Mouse (Mus musculus) testis, postnatal 14 days (tissue): ENCODE data around the gene March6.
A peak's percentile ranks its signal among the peaks of the same experiment; 100 is the strongest.

Experiments
- DNase-seq: peaks from one replicate; pipeline ENCODE4 v3.0.0; 2021; ENCODE audit warnings: low spot score

Gene March6

DNA sequence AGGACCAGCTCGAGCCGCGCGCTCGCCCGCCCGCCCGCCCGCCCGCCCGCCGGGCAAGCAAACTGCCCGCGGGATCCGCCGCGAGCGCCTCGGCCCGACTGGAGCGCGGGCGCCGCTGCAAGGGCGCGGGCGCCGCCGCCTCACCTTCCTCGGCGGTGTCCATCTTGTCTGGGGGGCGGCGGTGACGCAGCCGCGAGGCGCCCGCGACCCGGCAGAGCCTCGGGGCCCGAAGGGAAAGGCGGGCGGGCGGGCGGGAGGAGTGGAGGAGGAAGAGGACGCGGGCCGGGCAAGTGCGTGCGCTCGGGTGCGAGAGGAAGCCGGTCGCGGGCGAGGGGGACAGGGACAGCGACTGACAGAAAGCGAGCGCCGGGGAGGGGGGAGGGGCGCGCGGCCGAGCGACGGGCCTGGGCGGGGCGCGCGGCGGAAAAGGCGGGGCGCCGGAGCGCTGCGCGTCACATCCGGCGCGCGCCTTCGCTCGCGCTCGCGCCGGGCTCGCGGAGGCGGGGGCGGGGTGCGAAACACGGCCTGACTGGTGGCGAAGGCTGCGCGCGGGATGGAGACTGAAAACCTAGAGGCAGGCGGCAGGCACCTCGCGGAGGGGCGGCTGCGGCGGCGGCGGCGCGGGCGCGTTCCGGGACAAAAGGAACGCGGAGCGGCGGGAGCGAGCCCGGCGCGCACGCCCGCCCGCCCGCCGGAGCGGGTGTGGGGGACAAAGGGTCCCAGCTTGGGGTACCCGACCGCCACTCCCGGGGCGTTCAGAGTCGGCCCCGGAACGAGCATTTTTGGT, at the start of gene March6:
Gene March6, minus strand, starts transcription at position 395 of the 787 bp plus-strand sequence.
- DNase-seq: peak; percentile 87

DNA sequence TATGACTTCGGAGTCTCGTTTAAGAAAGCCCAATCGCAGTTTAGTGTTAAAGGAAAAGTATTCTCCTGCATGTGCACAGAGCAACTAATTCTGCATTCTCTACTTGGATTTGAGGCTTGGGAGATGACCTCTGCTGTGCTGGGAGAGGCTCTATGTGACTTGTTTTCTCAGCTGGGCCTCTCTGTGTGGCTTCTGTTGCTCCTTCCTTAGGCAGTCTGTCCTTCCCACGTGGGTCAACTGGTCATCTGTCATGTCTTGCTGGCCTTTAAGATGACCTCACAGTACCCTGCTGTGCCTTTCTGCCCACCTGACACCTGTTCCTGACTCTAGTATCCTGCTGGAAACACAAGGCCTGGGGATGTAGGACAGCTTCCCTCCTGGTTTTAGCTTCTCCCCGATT, 45.2 kb upstream of the March6 start:
- DNase-seq: no peak

- no peak for DNase-seq
Observed at GRCm38 (mm10) chr15:31573692-31574091, 42.8 kb upstream of the March6 start.

DNA sequence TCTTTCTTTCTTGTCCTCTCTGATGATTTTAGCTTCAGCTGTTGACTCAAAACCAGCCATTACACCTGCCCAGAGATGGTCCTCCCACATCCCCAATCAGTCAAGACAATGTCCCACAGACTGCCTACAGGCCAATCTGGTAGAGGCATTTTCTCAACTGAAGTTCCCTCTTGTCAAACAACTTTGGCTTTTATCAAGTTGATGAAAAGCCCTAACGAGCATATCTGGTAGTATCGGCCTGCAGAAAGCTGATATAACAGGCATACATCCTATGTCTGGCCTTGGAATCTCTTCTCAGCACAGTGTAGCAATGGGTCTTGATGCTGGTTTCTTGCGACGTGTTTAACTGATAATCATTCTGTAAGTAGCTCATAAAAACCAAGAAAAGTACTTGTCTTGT, 42.4 kb upstream of the March6 start:
- no peak for DNase-seq

DNA sequence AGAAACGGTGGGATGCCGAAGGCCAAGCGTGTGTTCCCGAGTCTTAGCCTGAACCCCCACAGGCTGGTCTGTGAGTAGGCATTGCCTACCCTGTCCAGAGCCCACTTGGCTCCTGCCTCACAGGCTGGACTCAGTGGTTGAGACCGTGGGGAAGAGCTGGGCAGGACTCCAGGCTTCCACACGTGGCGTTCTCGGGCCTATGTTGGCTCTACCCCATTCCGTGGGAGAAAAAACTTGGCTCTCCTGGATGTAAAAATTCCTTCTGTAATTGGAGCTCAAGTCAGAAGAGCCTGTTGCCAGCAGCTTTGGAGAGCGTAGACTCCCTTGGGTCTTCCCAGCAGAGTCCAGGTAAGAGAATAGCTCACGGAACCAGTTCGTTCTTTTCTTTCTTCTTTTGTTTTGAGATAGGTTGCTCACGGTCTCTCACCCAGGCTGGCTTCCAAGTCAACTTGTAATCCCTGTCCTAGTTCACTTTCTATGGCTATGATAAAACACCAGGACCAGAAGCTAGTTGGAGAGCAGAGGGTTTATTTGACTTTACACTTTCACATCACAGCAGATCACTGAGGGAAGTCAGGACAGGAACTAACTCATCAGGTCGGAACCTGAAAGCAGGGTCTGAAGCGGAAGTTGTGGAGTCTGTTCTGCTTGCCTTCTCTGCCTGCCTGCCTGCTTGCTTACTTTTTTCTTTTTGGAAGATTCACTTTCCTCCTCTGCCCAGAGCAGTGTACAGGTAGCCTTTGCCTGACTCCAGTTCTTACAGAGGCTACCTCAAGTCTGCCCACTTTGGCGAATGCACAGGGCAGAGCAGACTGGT, 41.3 kb upstream of the March6 start:
- DNase-seq: no peak

GRCm38 (mm10) chr15:31570959-31571358, 40.1 kb upstream of the March6 start:
- DNase-seq: no peak

- peak; percentile 34 for DNase-seq
Observed at GRCm38 (mm10) chr15:31569325-31570022, 38.6 kb upstream of the March6 start.

GRCm38 (mm10) chr15:31568581-31568996, 37.7 kb upstream of the March6 start:
- DNase-seq: peak; percentile 27

- DNase-seq: no peak
Observed at GRCm38 (mm10) chr15:31567431-31567830, 36.6 kb upstream of the March6 start.

DNA sequence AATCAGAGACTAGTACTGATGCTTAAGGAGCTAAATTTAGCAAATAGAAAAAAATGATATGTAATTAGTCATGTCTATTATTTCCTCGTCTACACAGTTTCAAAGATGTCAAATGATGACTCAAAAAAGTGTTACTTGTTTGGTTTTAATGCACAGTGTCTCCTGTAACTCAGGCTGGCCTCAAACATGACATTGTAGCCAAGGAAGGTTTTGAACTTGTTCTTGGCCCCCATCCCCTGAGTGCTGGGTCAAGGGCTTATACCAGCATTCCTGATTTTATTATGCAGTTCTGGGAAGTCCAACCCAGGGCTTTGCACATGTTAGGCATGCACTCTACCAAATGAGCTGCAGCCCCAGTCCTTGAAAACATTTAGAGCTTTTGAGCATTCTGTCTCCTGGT, 34.9 kb upstream of the March6 start:
- DNase-seq: no peak

- DNase-seq: no peak
Observed at GRCm38 (mm10) chr15:31565184-31565583, 34.3 kb upstream of the March6 start, which contains the start of gene Cmbl. Gene Cmbl, plus strand, starts transcription at chr15:31565389.

GRCm38 (mm10) chr15:31563577-31564546, 33.0 kb upstream of the March6 start:
- no peak for DNase-seq

GRCm38 (mm10) chr15:31562847-31563246, 32.0 kb upstream of the March6 start:
- DNase-seq: no peak

GRCm38 (mm10) chr15:31561976-31562375, 31.1 kb upstream of the March6 start:
- DNase-seq: no peak

DNA sequence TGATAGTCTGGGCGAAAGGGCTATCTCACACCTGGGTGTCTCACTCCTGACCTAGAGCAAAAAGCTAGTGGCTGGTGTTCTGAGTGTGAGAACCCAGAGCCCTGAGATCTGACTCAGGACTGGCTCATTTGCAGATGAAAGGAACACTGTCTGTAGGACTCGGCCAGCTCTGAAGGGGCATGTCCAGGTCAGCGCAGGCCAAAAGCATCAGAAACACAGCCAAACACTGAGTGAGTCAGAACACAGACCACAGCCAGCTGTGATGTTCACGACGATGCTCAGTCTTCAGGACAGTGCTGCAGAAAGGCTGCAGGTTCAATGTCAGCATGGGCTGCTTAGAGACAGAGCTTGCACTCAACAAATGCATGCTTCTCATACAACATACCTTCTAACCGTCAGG, 30.5 kb upstream of the March6 start:
- DNase-seq: no peak

DNA sequence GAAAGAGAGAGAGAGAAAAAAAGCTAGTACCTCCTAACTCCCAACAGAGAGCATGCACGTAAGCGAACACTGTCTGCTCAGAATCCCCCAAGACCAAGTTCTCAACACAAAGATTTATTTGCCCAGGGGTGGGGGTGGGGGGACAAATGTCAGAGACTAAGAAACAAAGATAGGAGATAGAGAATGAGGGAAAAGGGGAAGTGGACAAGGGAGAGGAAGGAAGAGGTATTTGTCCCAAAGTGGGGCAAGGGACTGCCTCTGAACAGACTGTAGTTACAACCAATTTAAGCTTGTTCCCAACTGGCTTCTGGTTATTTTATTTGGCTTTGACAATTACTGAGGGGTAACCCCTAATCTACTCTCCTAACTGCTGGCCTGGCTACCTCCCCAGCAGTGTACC, 24.0 kb upstream of the March6 start:
- DNase-seq: no peak

DNA sequence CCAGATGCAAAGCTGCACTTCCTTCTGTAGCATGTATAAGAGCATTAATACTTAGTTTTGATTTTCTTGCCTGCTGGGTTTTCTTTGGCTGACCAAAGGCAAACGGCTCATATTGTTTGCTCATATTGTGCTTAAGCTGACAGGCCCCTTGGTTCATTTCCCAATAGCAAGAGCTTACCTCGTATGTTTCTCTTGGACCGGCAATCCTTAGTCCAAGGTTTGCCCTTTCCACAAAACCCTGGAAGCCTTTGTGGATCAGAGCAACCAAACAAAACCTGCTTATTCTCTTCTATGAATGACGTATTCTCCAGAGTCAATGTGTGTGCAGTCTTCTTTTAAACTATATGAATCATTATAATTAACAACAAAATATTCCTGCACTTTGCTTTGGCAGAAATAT, 19.5 kb upstream of the March6 start:
- DNase-seq: no peak

GRCm38 (mm10) chr15:31547421-31547820, 16.6 kb upstream of the March6 start:
- DNase-seq: no peak

GRCm38 (mm10) chr15:31546291-31546690, 15.4 kb upstream of the March6 start:
- no peak for DNase-seq

DNA sequence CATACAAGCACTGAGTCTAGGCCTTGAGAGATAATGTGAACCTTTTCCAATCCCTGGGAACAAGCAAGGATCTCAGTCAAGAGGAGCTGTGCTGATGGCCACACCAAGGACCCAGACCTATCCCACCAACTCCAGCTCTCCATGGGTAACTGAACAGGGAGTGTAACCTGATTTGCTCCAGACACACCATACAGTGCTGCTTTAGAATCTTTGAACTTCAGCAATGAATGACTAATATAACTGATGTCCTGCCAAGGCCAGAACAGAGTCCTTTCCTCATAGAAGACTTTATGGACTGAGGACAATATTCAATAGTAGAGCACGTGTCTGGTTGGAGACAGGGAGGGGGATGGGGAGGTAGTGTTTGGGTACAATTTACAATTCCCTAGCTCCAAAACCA, 14.2 kb upstream of the March6 start:
- no peak for DNase-seq

DNA sequence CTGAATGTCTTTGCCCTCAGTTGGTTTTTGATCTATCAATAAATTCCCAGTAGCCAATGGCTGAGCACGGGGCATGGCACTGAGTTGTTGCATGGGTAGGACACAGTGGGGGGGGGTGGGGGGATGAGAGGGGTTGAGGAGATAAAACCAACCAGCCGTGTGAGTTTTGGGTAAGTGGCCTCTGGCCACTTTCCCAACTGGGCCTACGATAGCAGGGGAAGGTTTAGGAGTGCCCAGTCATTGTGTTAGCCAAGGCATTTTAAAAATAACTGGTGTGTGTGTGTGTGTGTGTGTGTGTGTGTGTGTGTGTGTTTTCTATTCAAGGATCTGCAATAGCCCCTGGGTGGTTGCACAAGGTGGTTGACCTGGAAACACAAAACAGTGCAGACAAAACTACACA, 12.4 kb upstream of the March6 start:
- DNase-seq: no peak
